Mouse (Mus musculus) kidney, adult 2 months (tissue): ENCODE data around the gene Cyp2d22. TPM values are rescaled to one million over a fixed set of nuclear protein-coding genes. Genes with fewer than 3 reads are reported as not detected.

Experiments used
- DNase-seq: peaks from one replicate; pipeline ENCODE4 v3.0.0; 2021
- H3K27ac ChIP-seq: fragments of 200-500 bp; 2 replicates; pipeline ENCODE4 v1.5.1; 2012; ENCODE audit warnings: low read depth, low read length, control low read depth, inconsistent platforms; ENCODE audit not compliant: insufficient read depth
- H3K27me3 ChIP-seq: fragments of 200-500 bp; replicated peaks from 2 replicates; pipeline ENCODE4 v1.6.1; 2012; ENCODE audit warnings: mild to moderate bottlenecking, moderate library complexity, low read length, inconsistent platforms; ENCODE audit not compliant: control insufficient read depth, insufficient read depth
- H3K36me3 ChIP-seq: fragments of 200-500 bp; 2 replicates; pipeline ENCODE4 v1.6.1; 2012; ENCODE audit warnings: mild to moderate bottlenecking, moderate library complexity, low read length, inconsistent platforms; ENCODE audit not compliant: control insufficient read depth, insufficient read depth
- H3K4me1 ChIP-seq: fragments of 200-500 bp; 2 replicates; pipeline ENCODE4 v1.6.1; 2011; ENCODE audit warnings: low read length; ENCODE audit not compliant: control insufficient read depth, insufficient read depth
- H3K4me3 ChIP-seq: fragments of 200-500 bp; 2 replicates; pipeline ENCODE4 v1.5.1; 2011; ENCODE audit warnings: mild to moderate bottlenecking, low read depth, low read length, control low read depth; ENCODE audit not compliant: insufficient read depth
- CTCF ChIP-seq: fragments of 200-500 bp; conservative IDR thresholded peaks from 2 replicates; pipeline ENCODE4 v1.5.1; 2011; ENCODE audit warnings: low read depth, mild to moderate bottlenecking, control low read depth, low read length, moderate library complexity, mixed read lengths; ENCODE audit not compliant: insufficient read depth, insufficient read length
- POLR2A ChIP-seq: fragments of 200-500 bp; IDR thresholded peaks from one replicate; pipeline ENCODE4 v1.6.1; 2011; ENCODE audit warnings: low read depth, low read length, control low read depth
- WGBS: fragments of 180-500 bp; shearing (Covaris S2); methylation state at CpG from one replicate; pipeline ENCODE4 v1.1.7; 2018; 5-methylcytosine and 5-hydroxymethylcytosine counted together
- polyA plus RNA-seq: library from polyadenylated mRNA; depleted of rRNA; stranded (reverse); fragments of >200 nt; gene quantifications from 2 replicates; pipeline ENCODE4 v1.2.3, GENCODE M21; 2012; rRNA removed

The Cyp2d22 gene
- 60.9 and 74.8 TPM in 2 replicates for polyA plus RNA-seq

DNA sequence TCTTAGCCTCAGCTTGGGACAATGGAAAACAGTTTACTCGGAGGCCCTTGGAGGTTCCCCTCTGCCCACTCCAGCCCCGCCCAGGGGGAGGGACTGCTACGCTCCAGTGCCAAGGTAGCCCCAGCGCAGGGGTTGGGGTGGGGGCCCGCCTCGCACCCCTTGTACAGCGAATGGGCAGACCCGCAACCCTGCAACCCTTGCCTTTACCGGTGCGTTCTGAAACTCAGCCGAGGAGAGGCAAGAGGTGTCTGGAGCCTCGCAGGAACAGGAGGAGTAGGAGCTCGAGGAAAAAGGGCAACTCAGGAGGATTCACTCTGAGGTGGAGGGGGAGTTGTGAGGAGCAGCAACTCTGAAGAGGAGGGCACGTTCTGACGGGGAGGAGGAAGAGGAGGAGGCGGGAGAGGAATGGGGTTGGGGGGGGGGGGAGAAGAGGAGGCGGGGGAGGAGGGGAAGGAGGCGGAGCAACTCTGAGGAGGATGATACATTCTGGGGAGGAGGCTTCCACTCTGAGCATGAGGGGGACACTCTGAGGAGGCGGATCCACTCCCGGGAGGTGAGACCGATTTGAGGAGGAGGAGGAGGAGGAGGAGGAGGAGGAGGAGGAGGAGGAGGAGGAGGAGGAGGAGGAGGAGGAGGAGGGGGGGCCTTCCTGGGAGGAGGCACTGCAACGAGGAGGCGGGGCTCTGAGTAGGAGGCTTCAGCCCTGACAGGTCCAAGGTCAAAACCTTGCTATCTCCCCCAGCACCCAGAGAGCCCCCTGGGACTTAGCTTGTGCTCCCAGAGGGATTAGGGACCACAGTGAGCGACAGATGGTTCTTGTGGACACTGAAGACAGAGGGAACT lies at the start of gene Cyp2d22:
Gene Cyp2d22 (minus strand): TSS at position 390 of the 843 bp plus-strand sequence.
- no peaks in the 10 kb centered on the region for H3K27me3 ChIP-seq
- 2% methylated on average over 18 of the region's 24 CpGs for WGBS
- no peaks in the 10 kb centered on the region for H3K36me3 ChIP-seq
- peaks cover 11% of the 10 kb centered on the region; the same call in 1 of the 2 replicates for H3K4me1 ChIP-seq
- peak within 1 kb of the TSS; percentile 86 for H3K27ac ChIP-seq
- peak; percentile 77 for DNase-seq
- H3K4me3 ChIP-seq, result peak within 1 kb of the TSS; percentile 65
- no peak for TF ChIP-seq CTCF
- TF ChIP-seq POLR2A, result peak; percentile 18

DNA sequence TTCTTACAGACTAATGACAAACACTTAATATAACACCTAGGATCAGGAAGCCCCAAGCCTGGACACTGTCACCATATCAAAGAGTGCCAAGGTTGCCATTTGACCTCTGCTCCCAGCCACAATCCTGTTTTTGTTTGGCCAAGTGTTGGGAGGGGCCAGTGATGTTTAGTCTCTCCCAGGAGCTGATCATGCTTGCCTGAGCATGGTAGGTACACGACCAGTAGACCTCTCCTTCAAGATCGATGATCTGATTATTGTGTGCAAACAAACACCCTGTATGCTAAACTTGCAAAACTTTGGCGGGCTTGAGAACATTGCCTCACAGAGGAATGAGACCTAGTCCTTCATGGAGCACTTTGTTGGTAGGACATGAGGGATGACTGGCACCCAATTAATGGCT lies 43.4 kb upstream of the Cyp2d22 start:
- H3K4me1 ChIP-seq, result no peaks in the 10 kb centered on the region
- no peaks in the 10 kb centered on the region for H3K36me3 ChIP-seq
- H3K27ac ChIP-seq, result no peak overlapping the region
- no peak overlapping the region for H3K4me3 ChIP-seq
- no peak for DNase-seq
- no peak for TF ChIP-seq POLR2A
- no peak for TF ChIP-seq CTCF
- 66% methylated on average over 3 of the region's 3 CpGs for WGBS
- no peaks in the 10 kb centered on the region for H3K27me3 ChIP-seq

DNA sequence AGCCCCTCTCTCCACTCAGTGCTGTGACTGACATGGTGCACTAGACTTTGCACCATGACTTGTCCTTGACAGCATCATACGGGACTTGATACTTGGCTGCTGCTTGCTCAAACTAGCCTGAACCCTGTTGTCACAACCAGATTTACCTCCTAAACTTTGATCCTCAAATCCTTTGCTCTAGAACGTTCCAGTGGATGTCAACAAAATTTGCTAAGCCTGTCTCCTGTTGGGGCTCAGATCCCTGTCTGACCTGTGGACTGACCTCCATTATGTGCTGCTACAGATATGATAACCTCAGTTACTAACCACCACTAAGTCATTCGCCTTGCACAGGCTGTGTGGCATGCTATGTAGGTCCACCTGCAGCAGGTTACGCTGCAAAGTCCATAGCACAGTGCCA lies 42.9 kb upstream of the Cyp2d22 start:
- DNase-seq, result no peak
- Histone ChIP-seq H3K4me3 (no peak overlapping the region), H3K4me1 (no peaks in the 10 kb centered on the region), H3K27ac (no peak overlapping the region), H3K27me3 (no peaks in the 10 kb centered on the region), H3K36me3 (no peaks in the 10 kb centered on the region)
- 72% methylated on average over 4 of the region's 4 CpGs for WGBS
- TF ChIP-seq CTCF (no peak), POLR2A (no peak)

DNA sequence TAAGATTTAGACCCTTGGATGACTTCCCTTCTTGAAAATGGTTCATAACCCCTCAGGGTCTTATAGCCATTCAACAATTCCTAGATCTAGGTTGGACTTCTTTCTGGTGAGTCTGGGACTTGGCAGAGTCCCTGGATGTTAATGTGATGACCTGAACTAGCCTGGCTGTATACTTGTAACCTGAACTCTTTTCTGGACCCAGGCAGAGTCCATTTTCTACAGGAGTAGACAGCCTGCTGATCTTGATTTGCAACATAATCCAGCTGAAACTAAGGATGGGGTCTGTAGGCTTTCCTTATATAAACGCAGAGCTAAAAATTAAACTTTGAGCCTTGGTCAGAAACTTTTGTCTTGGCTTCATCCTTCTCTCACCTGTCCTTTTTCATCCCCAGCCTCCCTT lies 38.6 kb upstream of the Cyp2d22 start:
- no peak overlapping the region for H3K4me3 ChIP-seq
- no peaks in the 10 kb centered on the region for H3K36me3 ChIP-seq
- TF ChIP-seq CTCF (no peak), POLR2A (no peak)
- H3K4me1 ChIP-seq, result no peaks in the 10 kb centered on the region
- no peaks in the 10 kb centered on the region for H3K27me3 ChIP-seq
- H3K27ac ChIP-seq, result no peak overlapping the region
- DNase-seq, result peak; percentile 28
- 42% methylated on average over 1 of the region's 1 CpGs for WGBS

DNA sequence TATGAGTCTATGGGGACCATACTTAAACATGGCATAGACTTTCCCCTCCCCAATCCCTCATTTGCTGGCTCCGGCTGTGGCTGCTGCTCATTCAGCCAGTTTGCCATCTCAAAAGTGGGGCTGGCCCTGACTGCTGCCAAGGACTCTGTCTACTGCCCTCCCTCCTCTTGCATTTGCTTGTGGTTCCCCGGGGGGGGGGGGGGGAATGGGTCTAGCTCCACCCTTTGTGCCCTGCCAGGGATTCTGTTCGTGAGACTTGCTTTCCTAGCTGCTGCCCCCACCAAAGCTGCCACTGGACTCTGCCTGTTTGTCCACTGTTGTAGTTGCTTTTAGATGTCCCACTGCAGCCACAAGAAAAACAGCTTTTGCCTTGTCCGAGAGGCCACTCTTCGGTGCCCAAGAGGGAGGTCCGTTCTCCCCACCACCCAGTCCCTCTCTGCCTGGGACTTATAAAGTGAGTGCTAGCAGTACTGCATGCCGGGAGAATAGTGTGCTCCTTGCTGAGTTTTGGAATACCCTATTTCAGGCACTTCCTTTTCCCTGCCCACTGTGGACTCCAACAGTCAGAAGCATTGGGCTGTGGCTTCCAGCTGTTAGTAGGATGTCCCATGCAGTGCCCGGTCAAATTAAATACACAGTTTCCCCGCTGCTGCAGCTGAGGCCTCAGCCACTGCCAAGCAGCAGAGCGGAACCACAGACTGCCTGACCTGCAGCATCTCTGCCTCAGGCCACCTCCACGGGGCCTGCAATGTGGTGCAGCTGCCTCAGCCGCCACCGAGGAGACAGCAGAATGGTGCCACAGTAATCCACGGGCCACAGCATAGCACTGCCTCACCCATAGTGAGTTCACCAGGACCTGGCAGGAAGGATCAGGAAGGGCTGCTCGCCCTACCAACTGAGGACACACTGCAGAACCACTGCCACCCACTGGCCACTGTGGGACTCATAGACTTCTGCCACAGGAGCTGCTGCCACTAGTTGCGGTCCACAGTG lies 37.0 kb upstream of the Cyp2d22 start:
- 20% methylated on average over 16 of the region's 16 CpGs for WGBS

DNA sequence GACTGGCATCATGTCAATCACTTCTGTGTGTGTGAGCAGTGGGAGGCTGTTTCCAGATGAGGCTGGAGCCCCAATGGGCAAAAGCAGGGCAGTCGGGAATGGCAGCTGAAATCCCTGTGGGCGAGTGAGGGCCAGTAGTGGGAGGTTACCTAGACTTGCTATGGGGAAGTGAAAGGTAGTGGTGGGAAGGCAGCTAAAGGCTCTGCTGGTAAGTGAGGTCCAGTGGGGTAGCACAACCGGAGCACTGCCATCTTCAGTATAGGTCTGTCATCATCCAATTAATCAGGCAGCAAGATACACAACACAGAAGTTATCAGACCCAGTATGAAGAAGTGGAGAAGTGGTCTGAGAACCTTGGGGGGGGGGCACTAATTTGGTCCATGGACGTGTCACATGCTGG lies 27.5 kb upstream of the Cyp2d22 start:
- TF ChIP-seq POLR2A, result no peak
- no peak for TF ChIP-seq CTCF

More for the DNA sequence above, 37.0 kb upstream of the Cyp2d22 start:
- H3K4me3 ChIP-seq, result peak overlapping the region; percentile 23; the same call in 1 of the 2 replicates
- peak; percentile 98 for TF ChIP-seq CTCF
- no peak for TF ChIP-seq POLR2A
- H3K27ac ChIP-seq, result peak overlapping the region; percentile 33; the same call in 1 of the 2 replicates
- H3K36me3 ChIP-seq, result no peaks in the 10 kb centered on the region
- H3K4me1 ChIP-seq, result no peaks in the 10 kb centered on the region
- DNase-seq, result peak; percentile 94
- H3K27me3 ChIP-seq, result no peaks in the 10 kb centered on the region

DNA sequence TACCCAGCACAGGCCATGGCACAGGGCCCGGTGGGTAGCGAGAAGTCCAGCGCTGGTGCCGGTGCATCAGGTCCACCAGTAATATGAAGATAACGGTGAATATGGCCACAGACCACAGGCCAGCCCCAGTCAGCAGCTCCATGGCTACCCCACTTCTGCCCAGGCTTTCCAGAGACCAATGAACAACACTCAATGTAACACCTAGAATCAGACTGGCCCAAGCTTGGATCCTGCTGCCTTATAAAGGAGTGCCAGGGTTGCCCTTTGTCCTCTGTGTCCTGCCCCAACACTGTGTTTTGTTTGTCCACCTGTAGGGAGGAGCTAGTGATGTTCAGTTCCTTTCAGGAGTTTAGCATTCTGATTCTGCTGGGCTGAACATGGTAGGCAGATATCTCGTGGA lies 26.9 kb upstream of the Cyp2d22 start, which contains the start of gene Cyp2d10:
Gene Cyp2d10 (minus strand): TSS at position 215 of the 400 bp plus-strand sequence.
- TF ChIP-seq POLR2A (no peak), CTCF (no peak; the same call in 1 of the 2 replicates)
- H3K36me3 ChIP-seq, result no peaks in the 10 kb centered on the region
- H3K4me1 ChIP-seq, result no peaks in the 10 kb centered on the region
- H3K27me3 ChIP-seq, result no peaks in the 10 kb centered on the region
- H3K27ac ChIP-seq, result no peak within 1 kb of the TSS
- no peak for DNase-seq
- no peak within 1 kb of the TSS for H3K4me3 ChIP-seq
- WGBS, result 95% methylated on average over 6 of the region's 6 CpGs

More for the DNA sequence above, 27.5 kb upstream of the Cyp2d22 start:
- no peaks in the 10 kb centered on the region for H3K27me3 ChIP-seq
- no peaks in the 10 kb centered on the region for H3K4me1 ChIP-seq
- H3K36me3 ChIP-seq, result no peaks in the 10 kb centered on the region
- WGBS, result 82% methylated on average over 4 of the region's 4 CpGs
- no peak overlapping the region for H3K4me3 ChIP-seq
- H3K27ac ChIP-seq, result no peak overlapping the region
- no peak for DNase-seq
